Mouse (Mus musculus): ENCODE data around the gene Ctss.

GRCm38 (mm10) chr3:95601287-95601686, 74.7 kb downstream of the Ctss start:
- TF ChIP-seq POLR2A (IDR thresholded peaks at IDR 0.05; ENCODE audit: control insufficient read depth in 1 of 2, insufficient read depth in 1 of 2, low read depth in 1 of 2, low read length in 2 of 2, poor library complexity in 1 of 2) (no peak), GATA1 (IDR thresholded peaks at IDR 0.05; ENCODE audit: low read depth, low read length) (no peak)
